Mouse (Mus musculus) testis, adult 2 months (tissue): ENCODE measurements around the gene Zfp791. TPM values are rescaled to one million over a fixed set of nuclear protein-coding genes. Genes with fewer than 3 reads are reported as not detected.
A peak's percentile ranks its signal among the peaks of the same experiment; 100 is the strongest.

Source experiments
- H3K27ac ChIP-seq: fragments of 200-500 bp; 2 replicates; pipeline ENCODE4 v1.5.1; 2012; ENCODE audit warnings: low read depth, low read length; ENCODE audit not compliant: control insufficient read depth, insufficient read depth
- H3K27me3 ChIP-seq: fragments of 200-500 bp; 2 replicates; pipeline ENCODE4 v1.6.1; 2012; ENCODE audit warnings: mild to moderate bottlenecking, low read length, moderate library complexity; ENCODE audit not compliant: control insufficient read depth, insufficient read depth
- H3K36me3 ChIP-seq: fragments of 200-500 bp; 2 replicates; pipeline ENCODE4 v1.6.1; 2012; ENCODE audit warnings: mild to moderate bottlenecking, low read length; ENCODE audit not compliant: control insufficient read depth, insufficient read depth
- H3K4me1 ChIP-seq: fragments of 200-500 bp; 2 replicates; pipeline ENCODE4 v1.6.1; 2012; ENCODE audit warnings: low read length; ENCODE audit not compliant: control insufficient read depth, insufficient read depth
- H3K4me3 ChIP-seq: fragments of 200-500 bp; 2 replicates; pipeline ENCODE4 v1.5.1; 2012; ENCODE audit warnings: low read depth, mild to moderate bottlenecking, low read length, moderate library complexity, mixed read lengths; ENCODE audit not compliant: control insufficient read depth
- CTCF ChIP-seq: fragments of 200-500 bp; IDR thresholded peaks from 2 replicates; pipeline ENCODE4 v1.5.1; 2012; ENCODE audit warnings: low read depth, mild to moderate bottlenecking, inconsistent platforms, low read length, moderate library complexity; ENCODE audit not compliant: control insufficient read depth, insufficient read depth, insufficient replicate concordance
- POLR2A ChIP-seq: fragments of 200-500 bp; IDR thresholded peaks from 2 replicates; pipeline ENCODE4 v1.6.1; 2012; ENCODE audit warnings: low read depth, mild to moderate bottlenecking, inconsistent platforms, low read length, moderate library complexity; ENCODE audit not compliant: control insufficient read depth
- polyA plus RNA-seq: library from polyadenylated mRNA; depleted of rRNA; stranded (reverse); fragments of >200 nt; gene quantifications from 2 replicates; pipeline ENCODE4 v1.2.3, GENCODE M21; 2012

Zfp791 gene
- polyA plus RNA-seq, 1 experiment: 0.21 TPM

- Histone ChIP-seq H3K27me3 (no peaks in the 10 kb centered on the region), H3K27ac (no peak overlapping the region), H3K4me3 (peak overlapping the region; percentile 79), H3K36me3 (no peaks in the 10 kb centered on the region), H3K4me1 (no peaks in the 10 kb centered on the region)
- TF ChIP-seq CTCF: no peak
- TF ChIP-seq POLR2A: no peak
These were observed 3.6 kb downstream of the Zfp791 start for GRCm38 (mm10) chr8:85119052-85119981.

- H3K4me1 ChIP-seq: peaks cover 5% of the 10 kb centered on the region
- no peak overlapping the region for H3K27ac ChIP-seq
- H3K36me3 ChIP-seq: no peaks in the 10 kb centered on the region
- TF ChIP-seq CTCF (no peak), POLR2A (no peak)
- no peak overlapping the region for H3K4me3 ChIP-seq
- no peaks in the 10 kb centered on the region for H3K27me3 ChIP-seq
These were observed 5.9 kb downstream of the Zfp791 start for GRCm38 (mm10) chr8:85116984-85117383.

- peaks cover 6% of the 10 kb centered on the region for H3K4me1 ChIP-seq
- H3K36me3 ChIP-seq: no peaks in the 10 kb centered on the region
- H3K27me3 ChIP-seq: no peaks in the 10 kb centered on the region
- TF ChIP-seq POLR2A: no peak
- no peak for TF ChIP-seq CTCF
- H3K4me3 ChIP-seq: no peak overlapping the region
- H3K27ac ChIP-seq: no peak overlapping the region
These were observed 7.4 kb downstream of the Zfp791 start for GRCm38 (mm10) chr8:85115501-85115900.

GRCm38 (mm10) chr8:85113241-85113640 lies 9.7 kb downstream of the Zfp791 start:
- TF ChIP-seq CTCF (no peak), POLR2A (no peak)

GRCm38 (mm10) chr8:85100076-85100665 lies 22.7 kb downstream of the Zfp791 start:
- H3K4me3 ChIP-seq: no peak overlapping the region
- no peaks in the 10 kb centered on the region for H3K27me3 ChIP-seq
- no peak overlapping the region for H3K27ac ChIP-seq
- no peaks in the 10 kb centered on the region for H3K4me1 ChIP-seq
- TF ChIP-seq CTCF: no peak
- no peak for TF ChIP-seq POLR2A
- no peaks in the 10 kb centered on the region; the same call in 1 of the 2 replicates for H3K36me3 ChIP-seq

More at GRCm38 (mm10) chr8:85113241-85113640, 9.7 kb downstream of the Zfp791 start:
- H3K27ac ChIP-seq: no peak overlapping the region
- peaks cover 6% of the 10 kb centered on the region for H3K4me1 ChIP-seq
- no peak overlapping the region for H3K4me3 ChIP-seq
- H3K27me3 ChIP-seq: no peaks in the 10 kb centered on the region
- no peaks in the 10 kb centered on the region for H3K36me3 ChIP-seq

GRCm38 (mm10) chr8:85096850-85097249 lies 26.0 kb downstream of the Zfp791 start:
- Histone ChIP-seq H3K27me3 (no peaks in the 10 kb centered on the region), H3K4me3 (no peak overlapping the region), H3K27ac (no peak overlapping the region), H3K4me1 (peaks cover under 1% of the 10 kb centered on the region; the same call in 1 of the 2 replicates), H3K36me3 (no peaks in the 10 kb centered on the region; the same call in 1 of the 2 replicates)
- TF ChIP-seq POLR2A (no peak), CTCF (no peak)

GRCm38 (mm10) chr8:85096196-85096595 lies 26.7 kb downstream of the Zfp791 start:
- Histone ChIP-seq H3K27me3 (no peaks in the 10 kb centered on the region), H3K36me3 (no peaks in the 10 kb centered on the region; the same call in 1 of the 2 replicates), H3K4me3 (no peak overlapping the region), H3K27ac (no peak overlapping the region), H3K4me1 (peaks cover 2% of the 10 kb centered on the region)
- no peak for TF ChIP-seq CTCF
- no peak for TF ChIP-seq POLR2A
